In genomic region chr4:9015528-9016503, GRCm38 (mm10) we compare ENCODE assay signal across 7 mouse cellular contexts.
DNase-seq lines count a peak whose midpoint lies in the region; ATAC-seq and TF ChIP-seq lines count a peak whose summit lies in the region.

No protein-coding gene starts in this region.

- H3K27me3 ChIP-seq in ES-Bruce4 (ENCODE audit: control insufficient read depth, insufficient read depth, low read length, poor library complexity, severe bottlenecking): no peaks in the 10 kb centered on the region
- H3K27me3 ChIP-seq in heart, adult 2 months (ENCODE audit: control insufficient read depth, insufficient read depth, low read length): no peaks in the 10 kb centered on the region
- H3K27me3 ChIP-seq in kidney, postnatal 0 days (ENCODE audit: insufficient read depth, low read length): no peaks in the 10 kb centered on the region

- no peak overlapping the region for H3K9ac ChIP-seq in ES-Bruce4 (ENCODE audit: low read depth, poor library complexity, severe bottlenecking)
- H3K9ac ChIP-seq in heart, adult 2 months (ENCODE audit: low read depth, low read length): no peak overlapping the region
- H3K9ac ChIP-seq in kidney, postnatal 0 days (ENCODE audit: low read depth, low read length): no peak overlapping the region

- peak; percentile 38; the same call in 1 of the 2 replicates for ATAC-seq in kidney, postnatal 0 days (replicated peaks; ENCODE audit: low FRiP score, low read depth)
- ATAC-seq in megakaryocyte, adult 5-6 weeks (ENCODE audit: poor library complexity, severe bottlenecking): peak; percentile 59

- H3K4me1 ChIP-seq in ES-Bruce4 (ENCODE audit: control insufficient read depth, insufficient read depth, low read length): peaks cover 3% of the 10 kb centered on the region
- H3K4me1 ChIP-seq in heart, adult 2 months (ENCODE audit: control insufficient read depth, insufficient read depth, low read length): peaks cover 7% of the 10 kb centered on the region
- peaks cover 4% of the 10 kb centered on the region for H3K4me1 ChIP-seq in kidney, postnatal 0 days (replicated peaks; ENCODE audit: insufficient read depth, low read length)

- H3K36me3 ChIP-seq in ES-Bruce4 (ENCODE audit: control insufficient read depth, insufficient read depth, low read length, poor library complexity, severe bottlenecking): no peaks in the 10 kb centered on the region
- H3K36me3 ChIP-seq in heart, adult 2 months (ENCODE audit: control insufficient read depth, insufficient read depth, low read length): no peaks in the 10 kb centered on the region
- H3K36me3 ChIP-seq in kidney, postnatal 0 days (ENCODE audit: insufficient read depth, low read length): no peaks in the 10 kb centered on the region

- H3K4me3 ChIP-seq in ES-Bruce4 (ENCODE audit: low read depth, low read length): no peak overlapping the region
- H3K4me3 ChIP-seq in heart, adult 2 months: no peak overlapping the region
- no peak overlapping the region for H3K4me3 ChIP-seq in kidney, postnatal 0 days (replicated peaks; ENCODE audit: low read depth, low read length)

- peak overlapping the region; percentile 25; the same call in 1 of the 2 replicates for H3K4me2 ChIP-seq in kidney, postnatal 0 days (ENCODE audit: low read length)

- H3K79me2 ChIP-seq in heart, adult 2 months (replicated peaks; ENCODE audit: control insufficient read depth, insufficient read depth, low read length): no peaks in the 10 kb centered on the region

- TF ChIP-seq CTCF in ES-Bruce4 (IDR thresholded peaks at IDR 0.05; ENCODE audit: low read depth, low read length): no peak
- TF ChIP-seq CTCF in heart, adult 2 months (IDR thresholded peaks at IDR 0.05): no peak
- TF ChIP-seq CTCF in kidney, postnatal 0 days (IDR thresholded peaks at IDR 0.05; ENCODE audit: low read depth): no peak

- peak; percentile 91 for TF ChIP-seq EP300 in ES-Bruce4 (IDR thresholded peaks at IDR 0.05; ENCODE audit: insufficient read depth, low read depth, low read length)
- 0 out of 2 replicates have a peak, but pooled peaks have one; percentile 7 for TF ChIP-seq EP300 in heart, adult 2 months (IDR thresholded peaks at IDR 0.05; ENCODE audit: insufficient read depth, low read depth, low read length)

- intact Hi-C loops in heart, adult 2 months (cut with DNase I): no loop called here

- no peak for TF ChIP-seq POLR2A in ES-Bruce4 (IDR thresholded peaks at IDR 0.05; ENCODE audit: insufficient read depth, low read length)
- TF ChIP-seq POLR2A in heart, adult 2 months (IDR thresholded peaks at IDR 0.05; ENCODE audit: insufficient read depth, low read depth, low read length): no peak

- WGBS in heart, adult 2 months: 20% methylated on average over 14 of the region's 14 CpGs
- WGBS in kidney, postnatal 0 days: 21% methylated on average over 14 of the region's 14 CpGs

- no peaks in the 10 kb centered on the region for H3K9me3 ChIP-seq in ES-Bruce4 (replicated peaks; ENCODE audit: control insufficient read depth, insufficient read depth, low read length, poor library complexity, severe bottlenecking)
- no peaks in the 10 kb centered on the region for H3K9me3 ChIP-seq in kidney, postnatal 0 days (replicated peaks; ENCODE audit: low read length)

- H3K27ac ChIP-seq in ES-Bruce4 (ENCODE audit: insufficient read depth, low read length): no peak overlapping the region
- H3K27ac ChIP-seq in heart, adult 2 months: no peak overlapping the region; the same call in 1 of the 2 replicates
- H3K27ac ChIP-seq in kidney, postnatal 0 days: no peak overlapping the region

- DNase-seq in adrenal gland, postnatal 14 days: peak; percentile 60
- peak; percentile 39 to 42 for DNase-seq in heart, adult 2 months
- no peak for DNase-seq in kidney, postnatal 0 days (ENCODE audit: low spot score)
- no peak for DNase-seq in natural killer cell, adult 2 months (ENCODE audit: low spot score in 2 of 2)
- DNase-seq in ovary, postnatal 14 days (ENCODE audit: low spot score): no peak

Comparison
In these comparisons a context has a peak if more than half of its experiments do, and no peak if none do; other contexts are left out.
1. DNase-seq: peak in adrenal gland, postnatal 14 days (single experiment) and heart, adult 2 months (2 of 2); none in kidney, postnatal 0 days (single experiment), natural killer cell, adult 2 months (0 of 2) and ovary, postnatal 14 days (single experiment).